Mouse (Mus musculus): ENCODE measurements at regions not wholly inside any gene's neighbourhood (a gene's known extent, or its start where the extent isn't known, plus 50 kb on each side); places are given as distances from the start of the nearest gene placed in this dataset.
"Not testable (repeated sequence)": the region's sequence is repeated elsewhere in the genome, so short reads cannot be mapped to it uniquely, and the experiment has no call there.

GRCm38 (mm10) chr5:118492522-118492921, 68.0 kb upstream of the Med13l start:
- TF ChIP-seq CTCF, EP300 (IDR thresholded peaks at IDR 0.05; ENCODE audit: low read depth): not testable (repeated sequence)
